Comparison of ENCODE assay signal across 7 mouse cellular contexts in genomic region chr4:152185510-152186204, GRCm38 (mm10). TPM values are rescaled to one million over a fixed set of nuclear protein-coding genes. Genes with fewer than 3 reads are reported as not detected.
DNase-seq lines count a peak whose midpoint lies in the region; ATAC-seq and TF ChIP-seq lines count a peak whose summit lies in the region.

No protein-coding gene starts in this region.

- DNase-seq in 3134 (ENCODE audit: extremely low read depth, insufficient read length, low spot score), result peak; percentile 65
- DNase-seq in CH12.LX (ENCODE audit: extremely low read depth), result no peak
- DNase-seq in hindbrain, embryonic 10.5 days (ENCODE audit: low spot score), result peak; percentile 44
- DNase-seq in cerebellum, postnatal 4 days (ENCODE audit: low spot score in 2 of 2), result no peak

- peaks cover 4% of the 10 kb centered on the region for H3K9me3 ChIP-seq in CH12.LX (replicated peaks; ENCODE audit: low read length)
- peaks cover 5% of the 10 kb centered on the region; the same call in 1 of the 2 replicates for H3K9me3 ChIP-seq in hindbrain, embryonic 10.5 days
- no peaks in the 10 kb centered on the region for H3K9me3 ChIP-seq in stomach, embryonic 15.5 days

- no peak overlapping the region for H3K9ac ChIP-seq in CH12.LX (ENCODE audit: insufficient read depth, low read depth)
- H3K9ac ChIP-seq in stomach, embryonic 15.5 days, result 0 out of 2 replicates have a peak overlapping the region, but pooled peaks have one; percentile 3

- in situ Hi-C loops in CH12.LX (cut with MboI; ENCODE audit: low pct_ligation_motif_present, low pct_unique_long_range_greater_than_20kb, low sequenced_read_pairs), result no loop called here

- H3K36me3 ChIP-seq in CH12.LX (replicated peaks in 1 of 2; ENCODE audit: control insufficient read depth in 1 of 2, insufficient read depth in 1 of 2, low read length in 1 of 2) (peaks cover 0 to 35% of the 10 kb centered on the region in 2 experiments), macrophage (ENCODE audit: inconsistent target) (no peaks in the 10 kb centered on the region)
- H3K36me3 ChIP-seq in hindbrain, embryonic 10.5 days, result peaks cover 12% of the 10 kb centered on the region
- H3K36me3 ChIP-seq in stomach, embryonic 15.5 days, result no peaks in the 10 kb centered on the region

- TF ChIP-seq CTCF in CH12.LX (conservative IDR thresholded peaks at IDR 0.05 in 1 of 2, IDR thresholded peaks at IDR 0.05 in 1 of 2; ENCODE audit: low read depth in 2 of 2, low read length in 2 of 2), result no peak
- no peak for TF ChIP-seq CTCF in embryonic fibroblast, embryonic 13.5 days (IDR thresholded peaks at IDR 0.05; ENCODE audit: borderline replicate concordance, insufficient read depth, low read length)

- WGBS in hindbrain, embryonic 10.5 days, result 3% methylated on average over 19 of the region's 19 CpGs
- WGBS in macrophage (ENCODE audit: missing documents), result 39% methylated on average over 16 of the region's 19 CpGs
- 4% methylated on average over 19 of the region's 19 CpGs for WGBS in stomach, embryonic 15.5 days

- ATAC-seq in stomach, embryonic 15.5 days (ENCODE audit: insufficient read depth, low FRiP score, low read depth), result peak; percentile 79

- 0 out of 2 replicates have a peak, but pooled peaks have one; percentile 18 for TF ChIP-seq EP300 in CH12.LX (IDR thresholded peaks at IDR 0.05; ENCODE audit: low read length)

- no peak for TF ChIP-seq RAD21 in CH12.LX (IDR thresholded peaks at IDR 0.05; ENCODE audit: low read depth, low read length)

- H3K4me3 ChIP-seq in CH12.LX (replicated peaks in 1 of 3; ENCODE audit: low read depth in 2 of 3, low read length in 2 of 3, poor library complexity in 1 of 3) (peak overlapping the region in 2 of 3 experiments; percentile 23 to 39), macrophage (ENCODE audit: inconsistent target) (no peak overlapping the region)
- H3K4me3 ChIP-seq in embryonic fibroblast, embryonic 13.5 days (ENCODE audit: insufficient read depth, low read length), result peak overlapping the region; percentile 24
- H3K4me3 ChIP-seq in hindbrain, embryonic 10.5 days, result peak overlapping the region; percentile 36
- H3K4me3 ChIP-seq in stomach, embryonic 15.5 days (replicated peaks), result peak overlapping the region; percentile 35

- no peaks in the 10 kb centered on the region for H3K27me3 ChIP-seq in CH12.LX (replicated peaks)
- peaks cover 5% of the 10 kb centered on the region for H3K27me3 ChIP-seq in hindbrain, embryonic 10.5 days (ENCODE audit: insufficient read depth, poor library complexity, severe bottlenecking)
- H3K27me3 ChIP-seq in stomach, embryonic 15.5 days (replicated peaks), result no peaks in the 10 kb centered on the region

- peak overlapping the region; percentile 59 for H3K4me2 ChIP-seq in CH12.LX (ENCODE audit: insufficient read depth, low read depth, poor library complexity, severe bottlenecking)
- peak overlapping the region; percentile 57 for H3K4me2 ChIP-seq in stomach, embryonic 15.5 days

- H3K27ac ChIP-seq in CH12.LX (ENCODE audit: insufficient read depth, low read depth) (peak overlapping the region; percentile 40; the same call in 1 of the 2 replicates), macrophage (peak overlapping the region; percentile 35)
- peak overlapping the region; percentile 97 for H3K27ac ChIP-seq in embryonic fibroblast, embryonic 13.5 days (ENCODE audit: insufficient read depth, low read length)
- H3K27ac ChIP-seq in hindbrain, embryonic 10.5 days, result peak overlapping the region; percentile 84
- peak overlapping the region; percentile 94 for H3K27ac ChIP-seq in stomach, embryonic 15.5 days

- no peak for TF ChIP-seq POLR2A in CH12.LX (IDR thresholded peaks at IDR 0.05; ENCODE audit: low read depth, low read length)
- TF ChIP-seq POLR2A in embryonic fibroblast, embryonic 13.5 days (IDR thresholded peaks at IDR 0.05; ENCODE audit: low read depth, low read length), result peak; percentile 57

- peaks cover 28 to 63% of the 10 kb centered on the region in 2 experiments for H3K4me1 ChIP-seq in CH12.LX (ENCODE audit: control insufficient read depth in 1 of 2, insufficient read depth in 2 of 2)
- H3K4me1 ChIP-seq in embryonic fibroblast, embryonic 13.5 days (ENCODE audit: control insufficient read depth, insufficient read depth, low read length), result peaks cover 9% of the 10 kb centered on the region
- H3K4me1 ChIP-seq in hindbrain, embryonic 10.5 days (replicated peaks), result peaks cover 47% of the 10 kb centered on the region
- H3K4me1 ChIP-seq in stomach, embryonic 15.5 days, result peaks cover 27% of the 10 kb centered on the region

- H3K79me2 ChIP-seq in CH12.LX (replicated peaks; ENCODE audit: control insufficient read depth, extremely low read depth, insufficient read depth, poor library complexity, severe bottlenecking) (no peaks in the 10 kb centered on the region), macrophage (ENCODE audit: inconsistent target) (peaks cover 45% of the 10 kb centered on the region)

- dilution Hi-C loops in CH12.LX (cut with MboI; ENCODE audit: extremely low pct_ligation_motif_present, extremely low pct_unique_long_range_greater_than_20kb, low sequenced_read_pairs), result no loop called here

TF ChIP-seq in CH12.LX, 34 proteins besides CTCF, POLR2A, EP300 and RAD21:
- TF ChIP-seq MAZ (IDR thresholded peaks at IDR 0.05; ENCODE audit: low read depth, low read length) (0 out of 2 replicates have a peak, but pooled peaks have one; percentile 31), ETS1 (conservative IDR thresholded peaks at IDR 0.05; ENCODE audit: low read depth, low read length) (peak; percentile 36; the same call in 1 of the 2 replicates), JUN (IDR thresholded peaks at IDR 0.05; ENCODE audit: insufficient read depth, low read depth, low read length) (no peak), IRF4 (IDR thresholded peaks at IDR 0.05; ENCODE audit: low read depth, low read length) (0 out of 2 replicates have a peak, but pooled peaks have one; percentile 10), MAX (IDR thresholded peaks at IDR 0.05; ENCODE audit: low read length) (0 out of 2 replicates have a peak, but pooled peaks have one; percentile 5), TCF12 (IDR thresholded peaks at IDR 0.05; ENCODE audit: low read depth, low read length) (peak; percentile 3; the same call in 1 of the 2 replicates), UBTF (IDR thresholded peaks at IDR 0.05; ENCODE audit: low read depth, low read length) (no peak)

RNA-seq across cellular contexts. Expression of gene Acot7, which starts 7.7 kb away (rescaled TPM):
- total RNA-seq in CH12.LX (2012; rRNA removed) (55.1 and 61.6 TPM in 2 replicates), CH12.LX (2014; rRNA removed) (29.0 TPM in 2 replicates)
- polyA plus RNA-seq in CH12.LX (2012; ENCODE audit: insufficient read length, low read depth) (71.1 and 83.3 TPM in 2 replicates), macrophage (2018) (18.0 to 35.3 TPM (median 23.7 TPM) in 3 replicates)
- 79.9 and 108 TPM in 2 replicates for polyA plus RNA-seq in embryonic fibroblast, embryonic 13.5 days (2011; ENCODE audit: insufficient read length, low read depth, missing spikeins)
- polyA plus RNA-seq in hindbrain, embryonic 10.5 days (2016; fragmentation: Nextera tagmentation; extraction: Ambion mirVana), result 90.0 and 118 TPM in 2 replicates
- total RNA-seq in macrophage (2018; cell fraction: chromatin; rRNA removed), result 10 to 100 TPM in 14 of 26 experiments, 1 to 10 TPM in 12; 2.1 to 42.1 (median 11.4) TPM
- 10 to 100 TPM; 12.8 to 47.7 (median 23.1) TPM for total RNA-seq in macrophage (2018; cell fraction: cytosol; rRNA removed)
- 10 to 100 TPM in 14 of 26 experiments, 1 to 10 TPM in 12; 3.1 to 46.7 (median 10.3) TPM for total RNA-seq in macrophage (2018; cell fraction: nucleus; rRNA removed)
- 60.0 and 63.1 TPM in 2 replicates for polyA plus RNA-seq in stomach, embryonic 15.5 days (2015; fragmentation: Nextera tagmentation; extraction: Ambion mirVana)

RNA-seq across cellular contexts. Expression of gene Hes2, which starts 27.0 kb away (rescaled TPM):
- total RNA-seq in CH12.LX (2012; rRNA removed), result not detected in 2 replicates
- not detected in 2 replicates for total RNA-seq in CH12.LX (2014; rRNA removed)
- not detected in 2 replicates for polyA plus RNA-seq in CH12.LX (2012; ENCODE audit: insufficient read length, low read depth)
- not detected in 2 replicates for polyA plus RNA-seq in embryonic fibroblast, embryonic 13.5 days (2011; ENCODE audit: insufficient read length, low read depth, missing spikeins)
- polyA plus RNA-seq in hindbrain, embryonic 10.5 days (2016; fragmentation: Nextera tagmentation; extraction: Ambion mirVana), result 4.2 and 4.7 TPM in 2 replicates
- total RNA-seq in macrophage (2018; cell fraction: chromatin; rRNA removed), result under 1 TPM in 1 of 26 experiments, not detected in 25; 0.33 TPM
- total RNA-seq in macrophage (2018; cell fraction: cytosol; rRNA removed), result under 1 TPM in 4 of 26 experiments, not detected in 22; 0.04 to 0.10 (median 0.06) TPM
- total RNA-seq in macrophage (2018; cell fraction: nucleus; rRNA removed), result not detected
- polyA plus RNA-seq in macrophage (2018), result 0.10 TPM in 1 of 3 replicates, not detected in the others
- 0.43 and 0.44 TPM in 2 replicates for polyA plus RNA-seq in stomach, embryonic 15.5 days (2015; fragmentation: Nextera tagmentation; extraction: Ambion mirVana)

RNA-seq across cellular contexts. Expression of gene Espn, which starts 33.5 kb away (rescaled TPM):
- total RNA-seq in CH12.LX (2012; rRNA removed) (0.04 and 0.25 TPM in 2 replicates), CH12.LX (2014; rRNA removed) (not detected in 2 replicates)
- polyA plus RNA-seq in CH12.LX (2012; ENCODE audit: insufficient read length, low read depth) (0.08 TPM in 1 of 2 replicates, not detected in the other), macrophage (2018) (0.34 to 0.42 TPM (median 0.34 TPM) in 3 replicates)
- 0.56 and 0.68 TPM in 2 replicates for polyA plus RNA-seq in embryonic fibroblast, embryonic 13.5 days (2011; ENCODE audit: insufficient read length, low read depth, missing spikeins)
- polyA plus RNA-seq in hindbrain, embryonic 10.5 days (2016; fragmentation: Nextera tagmentation; extraction: Ambion mirVana), result 1.6 and 6.5 TPM in 2 replicates
- 1 to 10 TPM in 4 of 26 experiments, under 1 TPM in 17, not detected in 5; 0.20 to 1.7 (median 0.63) TPM for total RNA-seq in macrophage (2018; cell fraction: chromatin; rRNA removed)
- 1 to 10 TPM in 1 of 26 experiments, under 1 TPM in 25; 0.09 to 1.0 (median 0.39) TPM for total RNA-seq in macrophage (2018; cell fraction: cytosol; rRNA removed)
- total RNA-seq in macrophage (2018; cell fraction: nucleus; rRNA removed), result 1 to 10 TPM in 3 of 26 experiments, under 1 TPM in 13, not detected in 10; 0.18 to 1.5 (median 0.51) TPM
- 15.9 and 19.2 TPM in 2 replicates for polyA plus RNA-seq in stomach, embryonic 15.5 days (2015; fragmentation: Nextera tagmentation; extraction: Ambion mirVana)

Comparison
In these comparisons a context has a peak if more than half of its experiments do, and no peak if none do; other contexts are left out.
1. DNase-seq: peak in 3134 (single experiment) and hindbrain, embryonic 10.5 days (single experiment); none in CH12.LX (single experiment) and cerebellum, postnatal 4 days (0 of 2).
2. H3K27ac ChIP-seq: peak in every context shown above with its lines; median percentile 97 in embryonic fibroblast, embryonic 13.5 days; 94 in stomach, embryonic 15.5 days; 84 in hindbrain, embryonic 10.5 days; 40 in CH12.LX; 35 in macrophage.